Mouse (Mus musculus) CH12.LX (cell line): ENCODE results near the gene Ccdc6. TPM values are rescaled to one million over a fixed set of nuclear protein-coding genes. Genes with fewer than 3 reads are reported as not detected.
A peak's percentile ranks its signal among the peaks of the same experiment; 100 is the strongest.

Experiments
- DNase-seq: peaks from one replicate; pipeline ENCODE4 v3.0.0-alpha.2; 2013; ENCODE audit errors: extremely low read depth
- H3K27ac ChIP-seq: 2 replicates; pipeline ENCODE4 v1.5.1; 2012; ENCODE audit warnings: low read depth, mild to moderate bottlenecking, control low read depth, moderate library complexity; ENCODE audit not compliant: insufficient read depth
- H3K27me3 ChIP-seq: replicated peaks from 2 replicates; pipeline ENCODE3; 2012; ENCODE audit warnings: inconsistent platforms
- H3K36me3 ChIP-seq, 2 experiments: replicated peaks in 1 of 2; 2 replicates each; pipeline versions ENCODE3 to v1.6.1; 2012; ENCODE audit warnings: inconsistent platforms in 1 of 2, low read length in 1 of 2, mild to moderate bottlenecking in 1 of 2, mixed read lengths in 1 of 2, moderate library complexity in 1 of 2; ENCODE audit not compliant: control insufficient read depth in 1 of 2, insufficient read depth in 1 of 2
- H3K4me1 ChIP-seq, 2 experiments: 2 replicates each; pipeline ENCODE4 v1.6.1; 2012; ENCODE audit warnings: inconsistent platforms in 1 of 2, moderate library complexity in 1 of 2; ENCODE audit not compliant: insufficient read depth in 2 of 2, control insufficient read depth in 1 of 2
- H3K4me2 ChIP-seq: 2 replicates; pipeline ENCODE4 v1.6.1; 2012; ENCODE audit warnings: low read depth, mild to moderate bottlenecking, control low read depth; ENCODE audit not compliant: poor library complexity, insufficient read depth, severe bottlenecking
- H3K4me3 ChIP-seq, 3 experiments: fragments of 150-350 bp in 1 of 3; sonication (generic) in 1 of 3; replicated peaks in 1 of 3; 2 replicates each; pipeline versions ENCODE3 to v1.5.1; 2011 to 2012; ENCODE audit warnings: low read depth in 2 of 3, low read length in 2 of 3, mild to moderate bottlenecking in 2 of 3, moderate library complexity in 2 of 3, control low read depth in 1 of 3, improper control_type of control experiment in 1 of 3, inconsistent platforms in 1 of 3, mixed read lengths in 1 of 3; ENCODE audit not compliant: poor library complexity in 1 of 3
- H3K79me2 ChIP-seq: replicated peaks from 2 replicates; pipeline ENCODE4 v1.6.1; 2012; ENCODE audit warnings: mild to moderate bottlenecking, moderate library complexity; ENCODE audit not compliant: control insufficient read depth, poor library complexity, insufficient read depth, severe bottlenecking; ENCODE audit errors: extremely low read depth
- H3K9ac ChIP-seq: 2 replicates; pipeline ENCODE4 v1.6.1; 2012; ENCODE audit warnings: low read depth, mild to moderate bottlenecking, control low read depth, moderate library complexity; ENCODE audit not compliant: insufficient read depth
- H3K9me3 ChIP-seq: replicated peaks from 2 replicates; pipeline ENCODE3; 2012; ENCODE audit warnings: low read length, inconsistent platforms, mixed read lengths
- BHLHE40 ChIP-seq: IDR thresholded peaks from 2 replicates; pipeline ENCODE4 v1.6.1; 2011; ENCODE audit warnings: mild to moderate bottlenecking, low read depth, low read length, improper control_type of control experiment
- CHD1 ChIP-seq: IDR thresholded peaks from 2 replicates; pipeline ENCODE4 v1.6.1; 2012; ENCODE audit warnings: low read depth, low read length, improper control_type of control experiment, inconsistent platforms
- CTCF ChIP-seq, 2 experiments: IDR thresholded peaks in 1 of 2; conservative IDR thresholded peaks in 1 of 2; 2 replicates each; pipeline ENCODE4 v1.5.1; 2011 to 2012; ENCODE audit warnings: low read depth in 2 of 2, low read length in 2 of 2, improper control_type of control experiment in 1 of 2, inconsistent platforms in 1 of 2, mild to moderate bottlenecking in 1 of 2, moderate library complexity in 1 of 2
- E2F4 ChIP-seq: IDR thresholded peaks from 2 replicates; pipeline ENCODE4 v1.6.1; 2011; ENCODE audit warnings: low read depth, low read length, improper control_type of control experiment; ENCODE audit not compliant: insufficient replicate concordance
- ELF1 ChIP-seq: IDR thresholded peaks from 2 replicates; pipeline ENCODE4 v1.6.1; 2014; ENCODE audit warnings: low read depth, mild to moderate bottlenecking, inconsistent platforms, low read length, improper control_type of control experiment
- EP300 ChIP-seq: IDR thresholded peaks from 2 replicates; pipeline ENCODE4 v1.6.1; 2011; ENCODE audit warnings: low read length, improper control_type of control experiment
- ETS1 ChIP-seq: conservative IDR thresholded peaks from 2 replicates; pipeline ENCODE4 v1.6.1; 2012; ENCODE audit warnings: low read depth, mild to moderate bottlenecking, inconsistent platforms, low read length, improper control_type of control experiment, moderate library complexity
- GABPA ChIP-seq: IDR thresholded peaks from 2 replicates; pipeline ENCODE4 v1.6.1; 2012; ENCODE audit warnings: low read depth, low read length, improper control_type of control experiment, inconsistent platforms; ENCODE audit not compliant: insufficient replicate concordance
- HCFC1 ChIP-seq: IDR thresholded peaks from 2 replicates; pipeline ENCODE4 v1.6.1; 2012; ENCODE audit warnings: low read depth, mild to moderate bottlenecking, inconsistent platforms, low read length, improper control_type of control experiment
- IRF4 ChIP-seq: IDR thresholded peaks from 2 replicates; pipeline ENCODE4 v1.6.1; 2014; ENCODE audit warnings: low read depth, mild to moderate bottlenecking, inconsistent platforms, low read length, improper control_type of control experiment
- JUN ChIP-seq: IDR thresholded peaks from 2 replicates; pipeline ENCODE4 v1.6.1; 2011; ENCODE audit warnings: low read depth, mild to moderate bottlenecking, low read length, improper control_type of control experiment, moderate library complexity; ENCODE audit not compliant: insufficient read depth
- JUND ChIP-seq: conservative IDR thresholded peaks from 2 replicates; pipeline ENCODE4 v1.6.1; 2011; ENCODE audit warnings: low read depth, low read length, improper control_type of control experiment
- KAT2A ChIP-seq: IDR thresholded peaks from 2 replicates; pipeline ENCODE4 v1.6.1; 2012; ENCODE audit warnings: low read length, improper control_type of control experiment, inconsistent platforms; ENCODE audit not compliant: insufficient replicate concordance
- MAFK ChIP-seq: IDR thresholded peaks from 2 replicates; pipeline ENCODE4 v1.6.1; 2011; ENCODE audit warnings: low read length, improper control_type of control experiment; ENCODE audit not compliant: insufficient replicate concordance
- MAX ChIP-seq: IDR thresholded peaks from 2 replicates; pipeline ENCODE4 v1.6.1; 2011; ENCODE audit warnings: low read length, improper control_type of control experiment
- MAZ ChIP-seq: IDR thresholded peaks from 2 replicates; pipeline ENCODE4 v1.6.1; 2012; ENCODE audit warnings: low read depth, mild to moderate bottlenecking, inconsistent platforms, low read length, improper control_type of control experiment, moderate library complexity
- MEF2A ChIP-seq: IDR thresholded peaks from 2 replicates; pipeline ENCODE4 v1.6.1; 2014; ENCODE audit warnings: low read depth, mild to moderate bottlenecking, inconsistent platforms, low read length, improper control_type of control experiment, borderline replicate concordance
- MXI1 ChIP-seq: IDR thresholded peaks from 2 replicates; pipeline ENCODE4 v1.6.1; 2011; ENCODE audit warnings: mild to moderate bottlenecking, low read depth, low read length, improper control_type of control experiment
- MYC ChIP-seq: IDR thresholded peaks from 2 replicates; pipeline ENCODE4 v1.6.1; 2011; ENCODE audit warnings: low read depth, mild to moderate bottlenecking, improper control_type of control experiment, low read length
- NRF1 ChIP-seq: IDR thresholded peaks from 2 replicates; pipeline ENCODE4 v1.6.1; 2014; ENCODE audit warnings: low read depth, mild to moderate bottlenecking, inconsistent platforms, low read length, improper control_type of control experiment, moderate library complexity
- POLR2A ChIP-seq: IDR thresholded peaks from 2 replicates; pipeline ENCODE4 v1.6.1; 2011; ENCODE audit warnings: low read depth, mild to moderate bottlenecking, improper control_type of control experiment, low read length
- RAD21 ChIP-seq: IDR thresholded peaks from 2 replicates; pipeline ENCODE4 v1.6.1; 2011; ENCODE audit warnings: low read depth, mild to moderate bottlenecking, low read length, improper control_type of control experiment, moderate library complexity
- SMC3 ChIP-seq: IDR thresholded peaks from 2 replicates; pipeline ENCODE4 v1.6.1; 2011; ENCODE audit warnings: low read depth, low read length, improper control_type of control experiment
- TCF12 ChIP-seq: IDR thresholded peaks from 2 replicates; pipeline ENCODE4 v1.6.1; 2014; ENCODE audit warnings: low read depth, mild to moderate bottlenecking, inconsistent platforms, low read length, improper control_type of control experiment
- ZKSCAN1 ChIP-seq: IDR thresholded peaks from 2 replicates; pipeline ENCODE4 v1.6.1; 2012; ENCODE audit warnings: low read depth, inconsistent platforms, low read length, improper control_type of control experiment, borderline replicate concordance
- ZMIZ1 ChIP-seq: IDR thresholded peaks from 2 replicates; pipeline ENCODE4 v1.6.1; 2012; ENCODE audit warnings: low read depth, mild to moderate bottlenecking, inconsistent platforms, low read length, improper control_type of control experiment
- dilution Hi-C: fragments of 300-500 bp; cut with MboI; formaldehyde crosslinking; loops from 2 replicates; pipeline ENCODE4 v1.14.3; 2020; ENCODE audit warnings: low sequenced_read_pairs; ENCODE audit not compliant: extremely low pct_unique_long_range_greater_than_20kb, extremely low pct_ligation_motif_present
- in situ Hi-C: fragments of 300-500 bp; cut with MboI; formaldehyde crosslinking; loops from 3 replicates; pipeline ENCODE4 v1.14.3; 2019; ENCODE audit warnings: low sequenced_read_pairs, low pct_ligation_motif_present, low pct_unique_long_range_greater_than_20kb, mixed read lengths
- polyA plus RNA-seq: library from polyadenylated mRNA; unstranded; fragments of >175 nt; gene quantifications from 2 replicates; pipeline ENCODE4 v1.2.1, GENCODE M21; 2012; ENCODE audit warnings: low read depth; ENCODE audit not compliant: insufficient read length
- total RNA-seq, 2 experiments: library from RNA; depleted of rRNA; stranded (reverse); fragments of 300-350 nt in 1 of 2; fragments of >200 nt in 1 of 2; gene quantifications; 2 replicates each; pipeline ENCODE4 v1.2.3; 2012 to 2014

Gene Ccdc6
- total and polyA plus RNA-seq, 3 experiments = 19.7 to 36.7 (median 33.5) TPM

DNA sequence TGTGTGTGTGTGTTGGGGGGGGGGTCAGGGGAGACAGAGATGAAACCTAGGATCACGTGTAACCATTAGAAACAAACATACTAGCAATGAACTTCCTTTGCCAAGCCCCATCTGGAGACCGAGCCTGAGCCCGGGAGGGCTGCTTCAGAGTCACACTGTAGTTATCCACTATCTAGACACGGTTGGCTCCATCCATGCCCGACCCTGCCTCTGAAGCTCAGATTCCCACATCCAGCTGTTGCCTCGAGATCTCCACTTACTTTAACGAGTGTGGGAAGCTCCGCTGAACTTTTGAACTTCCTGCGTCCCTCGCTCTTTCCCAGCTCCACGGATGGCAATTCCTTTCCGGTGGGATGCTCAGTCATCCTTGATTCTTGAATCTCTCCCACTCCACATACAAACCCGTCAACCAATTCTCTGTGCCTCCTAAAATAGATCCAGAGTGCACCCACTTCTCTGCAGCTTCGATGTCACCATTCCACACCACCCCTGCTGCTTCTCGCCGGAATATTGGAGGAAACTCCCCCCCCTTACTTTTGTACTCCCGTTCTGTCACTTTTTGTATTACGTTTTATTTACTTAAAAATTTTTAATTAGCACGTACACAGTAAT, 15.3 kb upstream of the Ccdc6 start:
- dilution Hi-C loops (no loop called here), in situ Hi-C loops (no loop called here)
- no peak for TF ChIP-seq IRF4
- no peak for TF ChIP-seq SMC3
- TF ChIP-seq POLR2A = no peak
- TF ChIP-seq ELF1 = no peak
- no peak for TF ChIP-seq RAD21
- TF ChIP-seq HCFC1 = no peak
- no peak for TF ChIP-seq GABPA
- TF ChIP-seq JUN = no peak
- no peak for TF ChIP-seq JUND
- no peak for TF ChIP-seq KAT2A
- no peaks in the 10 kb centered on the region for H3K9me3 ChIP-seq
- no peak overlapping the region for H3K27ac ChIP-seq
- H3K9ac ChIP-seq = no peak overlapping the region
- peaks cover 3 to 23% of the 10 kb centered on the region in 2 experiments; a peak in 3 of 4 replicates for H3K4me1 ChIP-seq
- no peak overlapping the region for H3K4me3 ChIP-seq
- no peaks in the 10 kb centered on the region for H3K36me3 ChIP-seq
- DNase-seq = no peak
- peaks cover 2% of the 10 kb centered on the region for H3K27me3 ChIP-seq
- no peak overlapping the region for H3K4me2 ChIP-seq
- H3K79me2 ChIP-seq = no peaks in the 10 kb centered on the region

DNA sequence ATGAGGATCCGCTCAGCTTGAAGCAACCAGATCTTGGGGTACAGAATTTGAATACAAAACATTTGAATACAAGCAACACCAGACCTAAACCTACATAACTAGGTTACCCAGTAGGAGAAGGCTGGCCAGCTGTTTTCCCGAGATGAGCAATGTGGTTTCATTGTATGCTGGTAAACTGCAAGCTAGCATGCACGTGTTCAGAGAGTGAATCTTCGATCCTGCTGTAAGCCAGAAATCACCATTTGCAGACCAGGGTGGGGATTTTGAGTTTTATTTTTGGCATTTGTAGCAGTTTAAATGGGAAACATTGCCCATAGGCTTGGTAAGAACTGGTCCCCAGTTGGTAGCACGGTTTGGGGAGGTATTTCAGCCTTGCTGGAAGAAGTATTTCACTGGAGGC, 13.7 kb upstream of the Ccdc6 start:
- no peaks in the 10 kb centered on the region for H3K36me3 ChIP-seq
- H3K9me3 ChIP-seq = peaks cover 8% of the 10 kb centered on the region
- H3K4me2 ChIP-seq = peak overlapping the region; percentile 57; the same call in 1 of the 2 replicates
- no peaks in the 10 kb centered on the region for H3K27me3 ChIP-seq
- dilution Hi-C loops (no loop called here), in situ Hi-C loops (no loop called here)
- peaks cover 3 to 26% of the 10 kb centered on the region in 2 experiments; a peak in 3 of 4 replicates for H3K4me1 ChIP-seq
- H3K4me3 ChIP-seq = no peak overlapping the region
- peak; percentile 27 for DNase-seq
- H3K79me2 ChIP-seq = no peaks in the 10 kb centered on the region
- no peak for TF ChIP-seq CTCF (conservative IDR thresholded peaks at IDR 0.05 in 1 of 2, IDR thresholded peaks at IDR 0.05 in 1 of 2; ENCODE audit: low read depth in 2 of 2, low read length in 2 of 2)
- TF ChIP-seq ZKSCAN1 = no peak
- peak; percentile 77; the same call in 1 of the 2 replicates for TF ChIP-seq MEF2A
- TF ChIP-seq HCFC1 = no peak
- TF ChIP-seq ETS1 = peak; percentile 69
- peak; percentile 62 for TF ChIP-seq TCF12
- TF ChIP-seq NRF1 = no peak
- no peak for TF ChIP-seq ZMIZ1
- TF ChIP-seq SMC3 = no peak
- TF ChIP-seq E2F4 = no peak
- TF ChIP-seq CHD1 = no peak
- peak; percentile 95 for TF ChIP-seq BHLHE40
- peak; percentile 83 for TF ChIP-seq MYC
- TF ChIP-seq MXI1 = peak; percentile 44; the same call in 1 of the 2 replicates
- no peak for TF ChIP-seq GABPA
- TF ChIP-seq MAX = peak; percentile 92
- TF ChIP-seq MAZ = no peak
- peak; percentile 73 for TF ChIP-seq EP300
- peak; percentile 60 for TF ChIP-seq JUND
- peak; percentile 61; the same call in 1 of the 2 replicates for TF ChIP-seq MAFK
- TF ChIP-seq IRF4 = peak; percentile 78
- TF ChIP-seq, all 38 proteins: peak for 11
- Histone ChIP-seq H3K27ac (no peak overlapping the region), H3K9ac (no peak overlapping the region)
